Mouse (Mus musculus): ENCODE results near the gene Dcst1. TPM values are rescaled to one million over a fixed set of nuclear protein-coding genes. Genes with fewer than 3 reads are reported as not detected.

Gene Dcst1
- polyA plus RNA-seq, 1 experiment = not detected

DNA sequence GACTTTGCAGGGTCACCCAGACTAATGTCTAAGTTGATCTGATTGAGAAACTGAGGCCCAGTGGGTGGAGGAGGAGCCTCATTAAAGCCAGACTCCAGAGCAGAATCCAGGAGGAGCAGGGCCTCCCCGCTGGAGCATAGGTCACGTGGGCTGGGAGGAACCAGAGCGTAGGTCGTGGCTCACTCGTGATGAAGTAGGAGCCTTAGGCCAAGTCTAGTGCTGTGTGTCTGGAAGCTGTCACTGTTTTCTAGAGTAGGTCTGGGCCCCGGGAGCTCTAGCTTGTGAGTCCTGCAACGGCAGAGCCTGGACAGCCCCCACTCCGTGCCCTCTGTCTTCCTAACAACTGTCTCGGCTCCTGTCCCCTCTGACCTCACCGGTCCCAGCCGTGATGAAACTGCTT is 2.3 kb upstream of the Dcst1 start:
- Histone ChIP-seq H3K4me3 (ENCODE audit: insufficient read depth, low read length) (no peak overlapping the region), H3K27ac (ENCODE audit: insufficient read depth, low read length) (no peak overlapping the region), H3K4me1 (ENCODE audit: control insufficient read depth, insufficient read depth, low read length) (no peaks in the 10 kb centered on the region)
- TF ChIP-seq POLR2A (IDR thresholded peaks at IDR 0.05; ENCODE audit: low read depth, low read length) = no peak
- no peak for TF ChIP-seq CTCF (IDR thresholded peaks at IDR 0.05; ENCODE audit: borderline replicate concordance, insufficient read depth, low read length)

DNA sequence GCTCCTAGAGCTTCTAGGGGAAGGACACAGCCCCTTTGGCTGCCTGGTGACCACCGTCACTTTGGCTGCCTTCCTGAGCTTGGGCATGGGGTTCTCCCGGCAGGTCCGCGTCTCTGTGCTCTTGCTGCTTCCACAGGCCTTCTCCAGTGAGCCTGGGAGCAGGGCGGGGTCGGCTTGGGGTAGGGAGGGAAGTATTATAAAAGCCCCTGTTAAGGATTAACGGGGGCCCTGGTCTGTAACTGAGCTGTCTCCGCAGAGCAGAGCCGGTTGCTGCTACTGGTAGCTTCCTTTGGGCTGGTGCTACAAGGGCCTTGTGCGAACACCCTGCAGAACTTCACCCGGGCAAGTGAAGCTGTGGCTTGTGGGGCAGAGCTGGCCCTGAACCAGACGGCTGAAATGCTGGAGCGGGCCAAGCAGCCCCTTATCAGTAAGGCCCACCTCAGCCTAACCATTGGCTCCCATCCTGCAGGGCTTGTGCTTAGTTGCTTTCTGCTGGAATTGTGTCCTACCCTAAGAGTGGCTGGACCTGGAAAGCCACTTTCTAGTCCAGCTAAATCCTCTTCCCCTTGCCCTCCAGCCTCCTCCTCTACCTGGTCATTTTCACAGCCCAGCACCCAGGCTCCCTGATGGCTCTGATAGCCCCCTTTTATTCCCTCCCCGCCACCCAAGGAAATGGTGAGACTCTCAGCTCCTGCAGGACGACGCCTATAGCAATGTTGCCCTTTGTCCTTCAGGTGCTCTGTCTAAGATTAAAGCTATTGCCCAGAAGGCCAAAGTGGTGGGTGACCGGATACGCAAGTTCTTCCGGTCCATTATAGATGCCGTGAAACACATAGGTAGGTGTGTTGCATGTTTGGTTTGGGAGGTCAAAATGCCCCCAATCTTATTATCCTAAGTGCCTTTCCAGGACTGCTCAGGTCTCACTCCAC is 697 bp upstream of the Dcst1 start:
- Histone ChIP-seq H3K27ac (ENCODE audit: insufficient read depth, low read length) (no peak overlapping the region), H3K4me3 (ENCODE audit: insufficient read depth, low read length) (no peak overlapping the region), H3K4me1 (ENCODE audit: control insufficient read depth, insufficient read depth, low read length) (no peaks in the 10 kb centered on the region)
- TF ChIP-seq CTCF (IDR thresholded peaks at IDR 0.05; ENCODE audit: borderline replicate concordance, insufficient read depth, low read length) (no peak), POLR2A (IDR thresholded peaks at IDR 0.05; ENCODE audit: low read depth, low read length) (no peak)

DNA sequence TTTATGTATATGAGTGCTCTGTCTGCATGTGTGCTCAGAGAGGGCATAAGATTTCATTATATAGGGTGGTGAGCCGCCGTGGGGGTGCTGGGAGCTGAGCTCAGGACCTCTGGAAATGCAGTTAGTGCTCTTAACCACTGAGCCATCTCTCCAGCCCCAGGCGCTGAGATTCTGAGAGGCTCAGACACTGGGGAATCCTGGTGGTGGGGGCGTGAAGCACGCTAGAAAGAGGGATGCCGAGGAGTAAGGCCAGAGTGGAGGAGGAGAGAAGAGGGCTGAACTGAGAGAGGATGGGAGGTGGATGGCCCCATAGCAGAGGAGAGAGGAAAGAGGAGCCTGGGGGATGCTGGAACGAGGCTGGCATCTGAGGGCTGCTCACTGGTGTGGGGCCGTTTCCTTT is 422 bp downstream of the Dcst1 start:
- Histone ChIP-seq H3K27ac (ENCODE audit: insufficient read depth, low read length) (no peak overlapping the region), H3K4me3 (ENCODE audit: insufficient read depth, low read length) (no peak overlapping the region), H3K4me1 (ENCODE audit: control insufficient read depth, insufficient read depth, low read length) (no peaks in the 10 kb centered on the region)
- TF ChIP-seq CTCF (IDR thresholded peaks at IDR 0.05; ENCODE audit: borderline replicate concordance, insufficient read depth, low read length) (no peak), POLR2A (IDR thresholded peaks at IDR 0.05; ENCODE audit: low read depth, low read length) (no peak)

DNA sequence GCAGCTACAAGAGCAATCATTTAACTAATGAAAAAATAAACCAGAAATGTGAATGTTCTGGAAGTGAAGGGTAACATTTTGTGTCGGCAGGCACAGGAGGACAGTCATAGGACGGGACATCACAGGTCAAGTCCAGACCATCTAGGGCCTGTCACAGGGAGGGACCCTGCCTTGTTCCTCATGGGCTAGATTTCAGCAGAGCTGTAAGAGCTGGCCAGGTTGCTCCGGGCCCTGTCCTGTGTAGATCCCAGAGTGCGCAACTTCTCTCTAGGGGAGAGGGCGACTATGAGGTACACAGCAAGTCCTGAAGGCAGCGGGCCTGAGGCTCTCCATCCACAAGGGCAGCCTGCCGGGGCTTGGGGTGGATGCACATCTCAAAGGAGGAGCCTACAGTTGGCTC is 3.4 kb downstream of the Dcst1 start, which contains the start of gene Dcst2:
Gene Dcst2, plus strand, starts transcription at position 301 of the 400 bp plus-strand sequence.
- H3K27ac ChIP-seq (ENCODE audit: insufficient read depth, low read length) = no peak within 1 kb of the TSS
- TF ChIP-seq POLR2A (IDR thresholded peaks at IDR 0.05; ENCODE audit: low read depth, low read length) (no peak), CTCF (IDR thresholded peaks at IDR 0.05; ENCODE audit: borderline replicate concordance, insufficient read depth, low read length) (no peak)
- no peaks in the 10 kb centered on the region for H3K4me1 ChIP-seq (ENCODE audit: control insufficient read depth, insufficient read depth, low read length)
- H3K4me3 ChIP-seq (ENCODE audit: insufficient read depth, low read length) = no peak within 1 kb of the TSS

DNA sequence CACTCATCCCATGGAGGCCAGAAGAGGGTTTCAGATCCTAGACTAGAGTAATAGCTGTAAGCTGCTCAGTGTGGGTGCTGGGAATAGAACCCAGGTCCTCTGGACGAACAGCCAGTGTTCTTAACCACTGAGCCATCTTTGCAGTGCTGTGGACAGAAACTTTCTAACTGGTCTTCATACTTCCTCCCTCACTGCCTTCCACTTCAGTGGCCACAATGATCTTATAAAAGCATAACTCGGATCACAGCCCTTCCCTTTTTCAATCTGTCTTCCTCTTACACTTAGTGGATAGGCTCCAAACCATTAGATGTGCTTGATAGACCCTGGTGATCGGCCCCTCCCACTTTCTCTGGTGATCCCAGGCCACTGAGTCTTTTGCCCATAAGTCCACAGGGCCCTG is 4.8 kb downstream of the Dcst1 start:
- Histone ChIP-seq H3K27ac (ENCODE audit: insufficient read depth, low read length) (no peak overlapping the region), H3K4me1 (ENCODE audit: control insufficient read depth, insufficient read depth, low read length) (no peaks in the 10 kb centered on the region), H3K4me3 (ENCODE audit: insufficient read depth, low read length) (no peak overlapping the region)
- TF ChIP-seq POLR2A (IDR thresholded peaks at IDR 0.05; ENCODE audit: low read depth, low read length) (no peak), CTCF (IDR thresholded peaks at IDR 0.05; ENCODE audit: borderline replicate concordance, insufficient read depth, low read length) (no peak)

DNA sequence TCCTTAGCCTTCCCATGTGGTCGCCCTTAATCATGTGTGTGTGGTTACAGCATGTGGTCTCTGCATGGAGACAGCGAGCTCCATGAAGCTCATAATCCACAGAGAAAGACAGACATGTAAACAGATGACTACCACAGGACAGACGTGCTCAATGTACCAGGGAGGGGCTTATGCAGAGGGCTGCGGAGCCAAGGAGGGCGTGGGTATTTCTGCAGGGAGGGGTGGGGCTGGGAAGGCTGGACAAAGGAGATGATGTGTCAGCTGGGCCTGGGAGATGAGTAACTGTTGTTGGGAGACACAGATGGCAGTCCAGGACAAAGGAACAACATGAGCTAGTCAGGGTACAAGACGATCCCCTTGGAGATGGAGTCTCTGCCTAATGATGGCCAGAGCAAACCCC is 5.4 kb downstream of the Dcst1 start:
- Histone ChIP-seq H3K27ac (ENCODE audit: insufficient read depth, low read length) (no peak overlapping the region), H3K4me1 (ENCODE audit: control insufficient read depth, insufficient read depth, low read length) (no peaks in the 10 kb centered on the region), H3K4me3 (ENCODE audit: insufficient read depth, low read length) (no peak overlapping the region)
- no peak for TF ChIP-seq CTCF (IDR thresholded peaks at IDR 0.05; ENCODE audit: borderline replicate concordance, insufficient read depth, low read length)
- TF ChIP-seq POLR2A (IDR thresholded peaks at IDR 0.05; ENCODE audit: low read depth, low read length) = no peak

DNA sequence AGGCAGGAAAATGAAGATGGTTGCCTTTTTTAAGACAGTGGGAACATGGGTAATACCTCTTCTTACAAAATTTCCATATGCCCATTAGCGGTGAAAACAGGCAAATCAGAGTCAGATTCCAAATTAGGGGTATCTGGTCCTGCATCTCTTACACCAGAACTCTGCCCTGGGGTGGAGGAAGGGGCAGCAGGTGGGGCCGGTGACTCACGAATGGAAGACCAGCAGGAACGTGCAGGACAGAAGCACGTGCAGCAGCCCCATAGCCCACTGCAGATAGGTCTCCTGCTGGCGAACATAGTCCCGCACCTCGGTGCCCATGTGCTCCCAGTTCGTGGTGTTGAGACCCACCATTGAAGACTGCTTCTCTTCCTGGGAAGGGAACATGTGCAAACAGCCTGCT is 9.0 kb downstream of the Dcst1 start:
- no peaks in the 10 kb centered on the region for H3K4me1 ChIP-seq (ENCODE audit: control insufficient read depth, insufficient read depth, low read length)
- TF ChIP-seq POLR2A (IDR thresholded peaks at IDR 0.05; ENCODE audit: low read depth, low read length) (no peak), CTCF (IDR thresholded peaks at IDR 0.05; ENCODE audit: borderline replicate concordance, insufficient read depth, low read length) (no peak)
- no peak overlapping the region for H3K4me3 ChIP-seq (ENCODE audit: insufficient read depth, low read length)

DNA sequence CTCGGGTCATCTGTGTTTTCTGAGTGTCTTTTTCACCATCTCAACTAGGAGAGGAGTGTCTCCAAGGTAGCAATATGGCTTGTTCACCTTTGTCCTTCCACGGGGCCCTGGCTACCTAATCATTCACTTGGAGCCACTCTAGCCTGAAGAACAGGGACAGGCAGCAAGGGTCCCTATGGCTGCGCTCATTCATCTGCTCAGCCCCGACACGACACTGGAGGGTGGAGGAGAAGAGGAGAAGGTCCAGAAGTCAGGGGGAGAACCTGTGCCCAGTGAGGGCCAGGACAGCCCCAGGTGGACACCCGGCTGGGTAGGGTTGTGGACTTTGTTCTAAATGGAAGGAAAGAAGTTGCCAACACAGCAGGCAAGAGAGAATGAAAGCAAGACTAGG is 9.5 kb downstream of the Dcst1 start:
- Histone ChIP-seq H3K4me3 (ENCODE audit: insufficient read depth, low read length) (no peak overlapping the region), H3K4me1 (ENCODE audit: control insufficient read depth, insufficient read depth, low read length) (no peaks in the 10 kb centered on the region), H3K27ac (ENCODE audit: insufficient read depth, low read length) (no peak overlapping the region)
- TF ChIP-seq CTCF (IDR thresholded peaks at IDR 0.05; ENCODE audit: borderline replicate concordance, insufficient read depth, low read length) (no peak), POLR2A (IDR thresholded peaks at IDR 0.05; ENCODE audit: low read depth, low read length) (no peak)

More for the DNA sequence above, 9.0 kb downstream of the Dcst1 start:
- H3K27ac ChIP-seq (ENCODE audit: insufficient read depth, low read length) = no peak overlapping the region

DNA sequence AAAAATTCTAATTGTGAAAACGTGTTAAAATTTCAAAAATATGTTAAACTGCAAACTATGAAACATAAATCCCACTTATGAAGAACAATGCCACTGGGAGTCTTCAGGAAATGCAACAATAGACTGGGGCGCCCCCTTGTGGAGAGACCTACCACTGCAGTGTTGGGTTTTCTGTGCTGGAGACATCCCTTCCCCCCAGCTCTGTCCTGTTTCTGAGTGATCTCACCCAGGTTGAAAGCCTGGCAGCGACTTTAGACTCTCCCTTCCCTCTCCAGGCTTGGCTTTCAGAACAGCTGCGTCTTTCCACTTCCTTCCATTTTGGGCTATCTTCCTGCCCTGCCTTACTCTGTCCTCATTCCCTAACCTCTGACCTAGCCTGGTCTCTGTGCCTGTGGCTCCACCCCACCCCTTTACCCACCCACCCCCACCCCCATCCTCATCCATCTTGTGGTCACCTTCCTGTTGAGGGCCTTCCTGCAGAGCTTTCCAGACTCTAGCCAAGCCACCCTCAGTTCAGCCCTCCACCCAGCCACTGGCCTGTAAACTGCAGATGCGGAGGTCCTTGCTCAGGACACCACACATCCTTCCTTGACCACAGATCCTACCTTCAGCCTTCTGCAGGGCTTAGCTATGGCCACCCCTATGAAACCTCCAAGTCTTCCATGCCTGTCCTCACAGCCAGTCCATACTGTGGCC is 10.1 kb downstream of the Dcst1 start:
- no peaks in the 10 kb centered on the region for H3K4me1 ChIP-seq (ENCODE audit: control insufficient read depth, insufficient read depth, low read length)
- H3K4me3 ChIP-seq (ENCODE audit: insufficient read depth, low read length) = no peak overlapping the region
- no peak overlapping the region for H3K27ac ChIP-seq (ENCODE audit: insufficient read depth, low read length)
- no peak for TF ChIP-seq POLR2A (IDR thresholded peaks at IDR 0.05; ENCODE audit: low read depth, low read length)
- peak; percentile 55; the same call in 1 of the 2 replicates for TF ChIP-seq CTCF (IDR thresholded peaks at IDR 0.05; ENCODE audit: borderline replicate concordance, insufficient read depth, low read length)

DNA sequence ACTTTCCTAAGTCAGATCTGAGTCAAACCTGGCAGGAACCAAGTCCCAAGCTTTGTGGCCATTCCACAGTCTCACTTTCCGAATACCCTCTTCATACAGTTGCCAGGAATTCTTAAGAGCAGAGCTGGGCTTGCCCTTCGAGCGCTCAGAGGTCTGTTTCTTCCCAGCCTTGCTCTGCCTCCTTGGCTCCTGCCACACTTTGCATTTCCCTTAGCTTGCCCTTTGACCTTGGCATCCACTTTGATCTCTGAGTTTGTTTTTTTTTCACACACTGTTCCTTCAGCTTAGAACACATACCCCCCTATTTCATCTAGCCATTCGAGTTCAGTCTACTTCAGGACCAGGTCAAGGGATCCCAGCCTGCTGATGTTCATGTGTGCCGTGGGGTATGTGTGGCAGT is 13.8 kb downstream of the Dcst1 start:
- Histone ChIP-seq H3K4me3 (ENCODE audit: insufficient read depth, low read length) (no peak overlapping the region), H3K4me1 (ENCODE audit: control insufficient read depth, insufficient read depth, low read length) (peaks cover 6% of the 10 kb centered on the region), H3K27ac (ENCODE audit: insufficient read depth, low read length) (no peak overlapping the region)
- TF ChIP-seq POLR2A (IDR thresholded peaks at IDR 0.05; ENCODE audit: low read depth, low read length) (no peak), CTCF (IDR thresholded peaks at IDR 0.05; ENCODE audit: borderline replicate concordance, insufficient read depth, low read length) (no peak)

All from embryonic fibroblast, embryonic 13.5 days (primary cell).